Mouse (Mus musculus): ENCODE measurements at regions not wholly inside any gene's neighbourhood (a gene's known extent, or its start where the extent isn't known, plus 50 kb on each side); places are given as distances from the start of the nearest gene placed in this dataset.

- H3K36me3 ChIP-seq (ENCODE audit: inconsistent target): no peaks in the 10 kb centered on the region
- H3K4me3 ChIP-seq (ENCODE audit: inconsistent target): no peak overlapping the region
- 3% methylated on average over 3 of the region's 3 CpGs for WGBS (ENCODE audit: missing documents)
- 0 out of 2 replicates have a peak overlapping the region, but pooled peaks have one; percentile 15 for H3K27ac ChIP-seq
- no peaks in the 10 kb centered on the region for H3K79me2 ChIP-seq (ENCODE audit: inconsistent target)
Observed at GRCm38 (mm10) chr11:51911481-51911880, 54.0 kb upstream of the Jade2 start.

GRCm38 (mm10) chr11:51915656-51916032 is 51.8 kb upstream of the Cdkn2aipnl start:
- Histone ChIP-seq H3K79me2 (ENCODE audit: inconsistent target) (no peaks in the 10 kb centered on the region), H3K27ac (peak overlapping the region; percentile 95), H3K4me3 (ENCODE audit: inconsistent target) (no peak overlapping the region), H3K36me3 (ENCODE audit: inconsistent target) (no peaks in the 10 kb centered on the region)
- 13% methylated on average over 8 of the region's 8 CpGs for WGBS (ENCODE audit: missing documents)

DNA sequence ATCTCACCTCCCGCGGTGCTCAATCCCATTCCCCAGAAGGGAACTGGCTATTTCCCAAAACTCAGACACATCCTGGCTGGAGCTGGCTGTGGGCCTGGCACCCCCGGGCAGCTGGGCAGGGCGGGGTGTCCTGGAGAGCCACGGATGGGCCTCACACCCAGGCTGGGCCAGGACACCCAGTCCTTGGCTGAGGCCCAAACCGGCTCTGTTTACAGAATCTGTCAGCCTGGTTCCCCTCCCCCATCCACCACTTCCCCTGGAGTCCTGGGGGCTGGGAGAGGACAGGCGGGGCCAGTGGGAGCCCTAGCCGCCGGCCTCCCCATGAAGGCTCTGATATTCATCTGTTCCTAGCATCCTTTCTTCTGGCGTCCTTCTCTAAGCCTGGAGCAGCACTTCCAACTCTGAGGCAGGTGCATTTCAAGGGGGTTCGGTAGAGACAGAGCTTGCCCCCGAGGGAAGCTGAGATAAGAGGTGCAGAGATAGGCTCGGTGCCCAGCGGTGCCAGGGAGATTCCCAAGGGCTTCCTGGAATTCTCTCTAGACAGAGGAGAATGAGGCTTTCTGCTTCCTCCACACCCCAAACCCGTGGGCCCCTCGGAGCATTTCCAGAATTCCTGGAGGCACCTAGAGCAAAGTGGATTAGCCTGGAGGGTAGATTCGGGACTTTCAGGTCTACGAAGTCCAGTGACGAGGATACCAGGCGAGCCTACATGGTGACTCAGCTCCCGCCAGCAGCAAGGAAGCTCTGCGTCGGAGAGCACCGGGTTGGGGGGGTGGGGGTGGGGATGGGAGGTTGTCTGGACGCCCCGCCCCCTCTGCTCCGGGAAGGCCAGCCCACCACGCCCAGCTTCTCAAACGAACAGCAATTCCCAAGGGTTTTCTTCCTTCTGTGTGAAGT is 51.2 kb upstream of the Cdkn2aipnl start:
- H3K36me3 ChIP-seq (ENCODE audit: inconsistent target): no peaks in the 10 kb centered on the region
- no peaks in the 10 kb centered on the region for H3K79me2 ChIP-seq (ENCODE audit: inconsistent target)
- WGBS (ENCODE audit: missing documents): 6% methylated on average over 29 of the region's 29 CpGs
- H3K27ac ChIP-seq: peak overlapping the region; percentile 95
- peak overlapping the region; percentile 37 for H3K4me3 ChIP-seq (ENCODE audit: inconsistent target)
